Mouse (Mus musculus) thymus, adult 2 months (tissue): ENCODE data around the gene Nol4l.

Source experiments
- CTCF ChIP-seq: fragments of 200-500 bp; IDR thresholded peaks from 2 replicates; pipeline ENCODE4 v1.5.1; 2012; ENCODE audit warnings: mild to moderate bottlenecking, control low read depth, low read length, moderate library complexity, borderline replicate concordance; ENCODE audit not compliant: control insufficient read depth, poor library complexity, insufficient read depth; ENCODE audit errors: extremely low read depth
- POLR2A ChIP-seq: fragments of 200-500 bp; IDR thresholded peaks from 2 replicates; pipeline ENCODE4 v1.6.1; 2012; ENCODE audit warnings: mild to moderate bottlenecking, low read length, control low read depth, moderate library complexity; ENCODE audit not compliant: control insufficient read depth, poor library complexity, insufficient read depth; ENCODE audit errors: extremely low read depth

DNA sequence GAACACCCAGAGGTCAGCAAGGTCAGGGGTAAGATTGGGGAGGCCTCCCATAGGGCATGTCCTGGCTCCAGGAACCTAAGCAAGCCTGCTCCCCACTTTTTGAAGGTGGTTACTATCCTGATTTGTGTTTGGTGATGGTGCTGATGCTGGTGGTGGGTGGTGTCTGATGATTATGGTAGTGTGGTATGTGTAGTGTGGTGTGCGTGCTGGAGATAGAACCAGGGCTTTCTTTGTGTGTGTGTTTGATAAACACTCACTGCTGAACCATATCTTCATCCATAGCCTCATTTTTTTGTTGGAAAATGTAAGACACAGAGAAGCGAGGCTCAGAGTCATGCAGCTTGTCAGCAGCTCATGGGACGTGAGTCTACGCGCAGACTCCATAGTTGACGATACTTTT, 38.8 kb upstream of the Nol4l start:
- TF ChIP-seq CTCF (no peak), POLR2A (no peak)
